Mouse (Mus musculus) lung, postnatal 0 days (tissue): ENCODE results near the gene Fam184b. TPM values are rescaled to one million over a fixed set of nuclear protein-coding genes. Genes with fewer than 3 reads are reported as not detected.

Source experiments
- ATAC-seq: fragments of 200-750 bp; cut with Nextera tagmentation; 2 replicates; pipeline ENCODE4 v1.8.0; 2017; ENCODE audit warnings: moderate library complexity
- DNase-seq: peaks from one replicate; pipeline ENCODE4 v3.0.0-alpha.2; 2016; ENCODE audit warnings: low spot score
- H3K27ac ChIP-seq: fragments of 300-500 bp; sonication (generic); 2 replicates; pipeline ENCODE4 v1.5.1; 2014; ENCODE audit warnings: antibody characterized with exemption, mild to moderate bottlenecking, low read length, mixed read lengths
- H3K27me3 ChIP-seq: fragments of 300-500 bp; sonication (generic); replicated peaks from 2 replicates; pipeline ENCODE4 v1.6.1; 2014; ENCODE audit warnings: low read length, mixed read lengths; ENCODE audit not compliant: insufficient read depth
- H3K36me3 ChIP-seq: fragments of 300-500 bp; sonication (generic); 2 replicates; pipeline ENCODE4 v1.6.1; 2014; ENCODE audit warnings: low read length, mixed read lengths; ENCODE audit not compliant: insufficient read depth
- H3K4me1 ChIP-seq: fragments of 300-500 bp; sonication (generic); 2 replicates; pipeline ENCODE4 v1.6.1; 2014; ENCODE audit warnings: antibody characterized with exemption, low read depth, low read length, mixed read lengths; ENCODE audit not compliant: insufficient read depth
- H3K4me2 ChIP-seq: fragments of 300-500 bp; sonication (generic); replicated peaks from 2 replicates; pipeline ENCODE4 v1.6.1; 2014; ENCODE audit warnings: low read depth, mild to moderate bottlenecking, low read length, moderate library complexity, mixed read lengths
- H3K4me3 ChIP-seq: fragments of 300-500 bp; sonication (generic); 2 replicates; pipeline ENCODE4 v1.5.1; 2014; ENCODE audit warnings: low read depth, low read length
- H3K9ac ChIP-seq: fragments of 300-500 bp; sonication (generic); replicated peaks from 2 replicates; pipeline ENCODE4 v1.6.1; 2014; ENCODE audit warnings: low read depth, mild to moderate bottlenecking
- H3K9me3 ChIP-seq: fragments of 300-500 bp; sonication (generic); 2 replicates; pipeline ENCODE4 v1.6.1; 2016; ENCODE audit warnings: low read length, mixed read lengths
- CTCF ChIP-seq: IDR thresholded peaks from 2 replicates; pipeline ENCODE4 v1.5.1; 2016; ENCODE audit warnings: antibody characterized with exemption, mild to moderate bottlenecking
- EP300 ChIP-seq: IDR thresholded peaks from 2 replicates; pipeline ENCODE4 v1.6.1; 2016; ENCODE audit warnings: antibody characterized with exemption, mild to moderate bottlenecking, control low read depth
- WGBS: fragments of 180-500 bp; shearing (Covaris S2); extraction: QIAGEN DNeasy Blood & Tissue Kit; methylation state at CpG from one replicate; pipeline ENCODE4 v1.1.7; 2014; 5-methylcytosine and 5-hydroxymethylcytosine counted together
- polyA plus RNA-seq: library from polyadenylated mRNA; unstranded; fragments of >200 nt; fragmentation: Nextera tagmentation; extraction: Ambion mirVana; gene quantifications from 2 replicates; pipeline ENCODE4 v1.2.1, GENCODE M21; 2015

The Fam184b gene
- polyA plus RNA-seq, 1 experiment from 2014 or later = 0.04 TPM

DNA sequence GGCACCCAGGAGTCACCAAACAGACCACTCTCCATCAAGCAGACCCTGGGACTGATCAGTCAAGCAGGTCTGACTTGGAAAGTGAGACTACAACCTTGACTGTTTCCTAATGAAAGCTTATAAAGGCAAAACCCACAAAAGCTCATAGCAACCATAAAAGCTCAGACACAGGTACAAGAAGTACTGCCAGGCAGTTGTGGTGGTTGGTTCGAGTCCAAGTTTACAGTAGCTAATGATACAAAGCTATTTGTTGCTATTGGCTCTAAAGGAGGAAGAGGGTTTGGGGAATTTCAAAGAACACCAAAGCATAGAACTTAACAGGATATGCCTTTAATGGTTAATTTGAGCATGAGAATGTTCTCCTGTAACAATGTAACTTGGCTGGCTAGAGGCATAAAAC lies 155.8 kb downstream of the Fam184b start:
- Histone ChIP-seq H3K4me3 (no peak overlapping the region), H3K9ac (no peak overlapping the region), H3K4me2 (no peak overlapping the region), H3K27ac (no peak overlapping the region), H3K27me3 (no peaks in the 10 kb centered on the region), H3K36me3 (no peaks in the 10 kb centered on the region), H3K4me1 (no peaks in the 10 kb centered on the region), H3K9me3 (no peaks in the 10 kb centered on the region)
- DNase-seq (no peak), ATAC-seq (no peak)
- 81% methylated on average over 1 of the region's 1 CpGs for WGBS
- TF ChIP-seq CTCF (no peak), EP300 (no peak)

DNA sequence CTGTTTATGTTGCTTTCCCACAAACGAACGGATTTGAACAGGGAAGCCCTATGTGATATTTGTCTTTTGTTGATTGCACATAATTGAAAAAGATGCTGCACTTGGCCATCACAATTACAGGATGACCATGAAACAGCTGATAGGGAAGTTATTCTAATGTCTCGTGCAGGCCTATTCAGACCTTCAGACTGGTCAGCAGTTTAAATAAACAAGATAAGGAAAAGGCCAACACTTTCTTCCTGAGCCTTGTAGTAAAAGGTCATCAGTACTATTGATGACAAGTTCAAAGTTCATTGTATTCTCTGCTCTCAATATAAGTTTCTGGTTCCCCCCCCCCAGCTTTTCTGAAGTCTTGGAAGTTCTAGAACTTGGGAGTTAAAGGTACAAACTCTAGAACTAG lies 156.8 kb downstream of the Fam184b start:
- Histone ChIP-seq H3K9me3 (no peaks in the 10 kb centered on the region), H3K4me3 (no peak overlapping the region), H3K36me3 (no peaks in the 10 kb centered on the region), H3K27me3 (no peaks in the 10 kb centered on the region), H3K9ac (no peak overlapping the region), H3K4me1 (no peaks in the 10 kb centered on the region), H3K27ac (no peak overlapping the region), H3K4me2 (no peak overlapping the region)
- no peak for ATAC-seq
- 50% methylated on average over 3 of the region's 3 CpGs for WGBS
- no peak for DNase-seq
- TF ChIP-seq CTCF (no peak), EP300 (0 out of 2 replicates have a peak, but pooled peaks have one; percentile 20)

DNA sequence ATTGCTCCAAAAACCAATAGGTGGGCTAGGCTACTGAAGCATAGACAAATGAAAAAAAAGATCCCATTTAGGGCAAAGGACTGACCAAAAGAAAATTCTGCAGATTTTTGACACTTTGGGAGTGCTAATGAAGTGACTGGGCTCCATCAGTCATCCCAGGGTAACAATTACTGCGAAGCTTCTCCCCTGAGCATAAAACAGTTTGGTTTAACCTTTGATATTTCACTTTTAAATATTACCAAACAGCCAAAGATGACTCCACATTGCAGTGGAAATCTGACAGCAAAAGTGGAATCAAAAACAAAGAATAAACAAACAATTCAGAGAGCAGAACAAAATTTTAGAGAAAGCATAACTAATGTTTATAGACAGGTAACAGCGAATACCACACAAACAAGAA lies 158.3 kb downstream of the Fam184b start:
- H3K4me1 ChIP-seq = no peaks in the 10 kb centered on the region
- TF ChIP-seq EP300 (no peak), CTCF (no peak)
- H3K27me3 ChIP-seq = no peaks in the 10 kb centered on the region
- no peak for DNase-seq
- H3K27ac ChIP-seq = no peak overlapping the region
- H3K4me2 ChIP-seq = no peak overlapping the region
- WGBS = 82% methylated on average over 2 of the region's 2 CpGs
- no peaks in the 10 kb centered on the region for H3K9me3 ChIP-seq
- H3K4me3 ChIP-seq = no peak overlapping the region
- no peak for ATAC-seq
- no peaks in the 10 kb centered on the region for H3K36me3 ChIP-seq
- H3K9ac ChIP-seq = no peak overlapping the region

DNA sequence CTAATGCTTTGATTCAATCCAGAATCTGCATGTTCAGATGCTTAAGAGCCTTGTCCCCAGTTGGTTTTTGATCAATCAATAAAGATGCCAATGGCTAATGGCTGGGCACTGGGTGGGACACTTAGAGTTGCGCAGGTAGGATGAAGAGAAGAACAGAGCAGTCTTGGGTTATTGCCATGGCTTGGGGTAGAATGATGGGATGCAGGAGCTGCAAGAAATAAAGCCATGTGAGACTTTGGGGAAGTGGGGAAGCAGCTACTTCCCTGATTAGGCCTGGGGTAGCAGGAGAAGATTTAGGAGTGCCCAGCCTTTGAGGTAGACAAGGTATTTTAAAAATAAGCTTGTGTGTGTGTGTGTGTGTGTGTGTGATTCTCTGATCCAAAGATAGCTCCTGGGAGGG lies 159.3 kb downstream of the Fam184b start:
- Histone ChIP-seq H3K27ac (no peak overlapping the region), H3K9me3 (no peaks in the 10 kb centered on the region), H3K9ac (no peak overlapping the region), H3K4me2 (no peak overlapping the region), H3K4me3 (no peak overlapping the region), H3K27me3 (no peaks in the 10 kb centered on the region), H3K36me3 (no peaks in the 10 kb centered on the region), H3K4me1 (no peaks in the 10 kb centered on the region)
- 91% methylated on average over 1 of the region's 1 CpGs for WGBS
- no peak for TF ChIP-seq EP300
- TF ChIP-seq CTCF = no peak
- DNase-seq (no peak), ATAC-seq (no peak)

Other genes with a start within 250 kb of the Fam184b start
- 83.5 and 85.3 TPM in 2 replicates for gene Qdpr, start 189.4 kb downstream of the Fam184b start, polyA plus RNA-seq
- gene Clrn2, start 185.9 kb downstream of the Fam184b start, polyA plus RNA-seq = not detected in 2 replicates
- 48.7 and 60.8 TPM in 2 replicates for gene Lap3, start 146.2 kb downstream of the Fam184b start, polyA plus RNA-seq
- 182 and 185 TPM in 2 replicates for gene Med28, start 119.4 kb downstream of the Fam184b start, polyA plus RNA-seq
- gene Ncapg, start 30.3 kb upstream of the Fam184b start, polyA plus RNA-seq = 2.6 and 3.8 TPM in 2 replicates
- gene Lcorl, start 218.0 kb upstream of the Fam184b start, polyA plus RNA-seq = 15.1 and 17.1 TPM in 2 replicates